Mouse (Mus musculus): Measurements from ENCODE around the gene Maff.

DNA sequence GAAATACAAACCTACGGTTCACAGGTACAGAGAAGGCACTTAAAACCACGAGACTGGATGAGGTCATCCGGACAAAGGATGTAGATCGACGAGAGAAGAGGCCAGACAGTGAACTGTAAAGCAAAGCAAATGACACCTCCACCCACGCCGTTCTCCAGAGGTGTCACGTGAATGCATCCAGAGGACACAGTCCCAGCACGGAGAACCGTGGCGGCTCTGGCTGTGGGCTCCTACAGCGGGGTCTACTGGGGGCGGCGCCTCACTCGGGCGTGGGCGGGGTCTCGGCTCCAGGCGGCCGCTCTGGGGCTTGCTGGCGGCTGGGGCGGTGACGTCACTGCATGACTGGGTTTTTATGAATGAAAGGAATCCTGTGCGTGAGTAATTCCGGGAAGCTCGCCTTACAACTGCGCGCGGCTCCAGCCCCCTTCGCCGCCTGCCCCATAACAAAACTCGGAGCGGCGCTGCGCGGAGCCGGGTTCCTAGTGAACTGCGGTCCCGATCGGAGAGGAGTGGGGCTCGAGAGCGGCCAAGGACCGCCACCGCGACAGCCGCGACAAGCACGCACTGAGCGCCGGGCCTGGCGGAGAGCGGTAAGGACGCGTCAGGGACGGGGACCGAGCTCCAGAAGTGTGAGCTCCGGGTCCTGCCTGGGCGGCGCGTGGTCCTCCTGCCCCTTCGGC is 884 bp downstream of the Maff start:
- TF ChIP-seq CTCF (IDR thresholded peaks at IDR 0.05; ENCODE audit: insufficient read depth, low read depth, low read length) (no peak), POLR2A (IDR thresholded peaks at IDR 0.05; ENCODE audit: insufficient read depth, low read depth, low read length) (no peak)

Measured in olfactory bulb, adult 2 months (tissue).